Mouse (Mus musculus) neural tube, embryonic 10.5 days (tissue): ENCODE results near the gene Prss54.
"Not testable (repeated sequence)": the region's sequence is repeated elsewhere in the genome, so short reads cannot be mapped to it uniquely, and the experiment has no call there.

Experiments used
- DNase-seq: peaks from one replicate; pipeline ENCODE4 v3.0.0-alpha.2; 2017; ENCODE audit warnings: low spot score; ENCODE audit errors: extremely low spot score

Gene Prss54

GRCm38 (mm10) chr8:95576240-95576639 is at the start of gene Prss54:
Gene Prss54 (minus strand): TSS chr8:95576340.
- no peak for DNase-seq

GRCm38 (mm10) chr8:95624833-95625232 is 48.7 kb upstream of the Prss54 start:
- DNase-seq = no peak

- no peak for DNase-seq
Measured at GRCm38 (mm10) chr8:95620046-95620445, 43.9 kb upstream of the Prss54 start.

GRCm38 (mm10) chr8:95616383-95616782 is 40.2 kb upstream of the Prss54 start:
- DNase-seq = no peak

GRCm38 (mm10) chr8:95611769-95612168 is 35.6 kb upstream of the Prss54 start:
- DNase-seq = no peak

- no peak for DNase-seq
Measured at GRCm38 (mm10) chr8:95610749-95611148, 34.6 kb upstream of the Prss54 start.

- DNase-seq = no peak
Measured at GRCm38 (mm10) chr8:95609406-95609805, 33.3 kb upstream of the Prss54 start.

GRCm38 (mm10) chr8:95607210-95607609 is 31.1 kb upstream of the Prss54 start:
- no peak for DNase-seq

GRCm38 (mm10) chr8:95606509-95606908 is 30.4 kb upstream of the Prss54 start:
- DNase-seq = not testable (repeated sequence)

GRCm38 (mm10) chr8:95602168-95602567 is 26.0 kb upstream of the Prss54 start:
- DNase-seq = no peak

- no peak for DNase-seq
Measured at GRCm38 (mm10) chr8:95601306-95601705, 25.2 kb upstream of the Prss54 start.

GRCm38 (mm10) chr8:95599861-95600260 is 23.7 kb upstream of the Prss54 start:
- DNase-seq = peak; percentile 83

GRCm38 (mm10) chr8:95596841-95597241 is 20.7 kb upstream of the Prss54 start:
- no peak for DNase-seq

- DNase-seq = no peak
Measured at GRCm38 (mm10) chr8:95595131-95595530, 19.0 kb upstream of the Prss54 start.

- DNase-seq = no peak
Measured at GRCm38 (mm10) chr8:95593439-95594393, 17.6 kb upstream of the Prss54 start.

GRCm38 (mm10) chr8:95592131-95592780 is 16.1 kb upstream of the Prss54 start:
- no peak for DNase-seq

- DNase-seq = no peak
Measured at GRCm38 (mm10) chr8:95590539-95590938, 14.4 kb upstream of the Prss54 start.

- no peak for DNase-seq
Measured at GRCm38 (mm10) chr8:95589282-95589681, 13.1 kb upstream of the Prss54 start.

GRCm38 (mm10) chr8:95587339-95587738 is 11.2 kb upstream of the Prss54 start:
- DNase-seq = no peak

GRCm38 (mm10) chr8:95573146-95573545 is 3.0 kb downstream of the Prss54 start:
- DNase-seq = no peak

- no peak for DNase-seq
Measured at GRCm38 (mm10) chr8:95566809-95567208, 9.3 kb downstream of the Prss54 start.

- DNase-seq = no peak
Measured at GRCm38 (mm10) chr8:95566217-95566616, 9.9 kb downstream of the Prss54 start.
